Mouse (Mus musculus): ENCODE measurements around the gene Sox6. TPM values are rescaled to one million over a fixed set of nuclear protein-coding genes. Genes with fewer than 3 reads are reported as not detected.

Sox6 gene
- total RNA-seq, 2 experiments from 2014 or later, result 27.1 to 32.5 TPM

DNA sequence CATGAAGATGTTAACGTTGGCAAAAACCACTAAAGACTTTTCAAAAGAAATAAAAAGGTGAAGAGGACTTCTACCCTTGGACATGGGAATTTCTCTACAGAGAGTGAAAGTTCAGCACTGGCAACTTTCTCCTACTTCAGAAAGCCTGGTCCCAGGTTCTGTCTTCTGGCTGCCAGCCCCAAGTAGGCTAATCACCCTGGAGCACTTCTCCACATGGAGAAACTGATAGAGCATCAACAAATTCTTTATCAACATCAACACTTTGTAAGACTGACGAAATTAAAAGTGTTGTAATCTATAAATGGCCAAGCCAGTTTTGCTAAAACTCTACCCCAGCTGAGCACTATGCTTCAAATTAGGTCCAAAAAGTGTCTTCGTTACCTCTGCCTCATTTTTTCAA lies 193.7 kb downstream of the Sox6 start:
- intact Hi-C loops (cut with DNase I), result loop anchor here (5.0 kb wide), 1 partner anchor 187 kb away; no protein-coding TSS in a partner anchor
- DNase-seq, result no peak

DNA sequence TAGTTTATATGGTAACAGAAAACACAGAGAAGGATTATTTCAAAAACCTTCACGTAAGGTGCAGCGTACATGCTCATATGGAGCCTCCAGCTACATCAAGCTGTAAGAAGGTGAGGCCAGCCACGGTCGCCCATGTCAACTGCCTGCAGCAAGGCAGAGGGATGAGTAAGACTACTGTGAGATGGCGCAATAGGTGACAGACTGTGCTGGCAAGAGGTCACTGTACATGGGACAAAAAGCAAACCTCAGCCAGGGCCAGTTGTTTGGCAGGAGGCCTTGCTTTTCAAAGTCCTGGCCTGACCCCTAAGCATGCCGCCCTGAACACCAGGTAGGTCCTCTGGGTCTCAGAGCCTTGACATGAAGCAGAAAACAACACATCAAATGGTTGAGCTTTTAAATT lies 194.2 kb downstream of the Sox6 start:
- intact Hi-C loops (cut with DNase I), result no loop called here
- peak; percentile 50 to 71 for DNase-seq

DNA sequence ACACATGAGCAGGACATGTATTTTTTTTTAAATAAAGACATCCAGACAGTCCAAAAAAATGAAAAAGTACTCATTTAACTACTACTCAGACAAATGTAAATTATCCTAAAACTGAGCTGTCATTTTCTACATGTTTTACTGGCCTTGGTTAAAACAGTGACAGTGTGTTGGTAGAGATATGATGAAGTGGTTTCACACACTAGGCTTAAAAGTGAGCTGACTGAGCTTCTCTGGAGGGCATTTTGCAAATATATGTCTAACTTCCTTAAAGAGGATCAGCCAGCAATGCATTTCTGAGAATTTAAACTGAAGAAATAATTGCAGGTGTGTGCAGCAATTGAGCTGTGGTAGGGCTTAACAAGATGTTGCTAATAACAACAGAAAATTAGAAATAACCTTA lies 196.3 kb downstream of the Sox6 start:
- intact Hi-C loops (cut with DNase I), result no loop called here
- no peak for DNase-seq

DNA sequence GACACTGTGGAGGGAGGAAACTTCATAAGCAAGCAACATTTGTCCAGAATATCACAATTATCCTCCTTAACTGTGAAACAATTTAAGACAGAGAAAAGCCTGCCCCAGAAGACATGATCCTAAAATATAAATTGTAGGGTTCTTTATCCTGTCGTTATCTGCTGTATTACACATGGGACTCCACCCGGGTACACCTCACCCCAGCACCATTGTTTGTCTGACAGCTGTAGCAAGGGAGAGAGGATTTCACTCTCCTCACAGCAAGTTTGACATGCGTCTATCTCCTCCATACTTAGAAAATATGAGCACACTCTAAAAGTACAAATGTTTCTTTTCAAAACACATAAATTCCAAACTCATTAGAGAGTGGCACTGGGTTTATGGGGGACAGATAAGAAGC lies 198.0 kb downstream of the Sox6 start:
- intact Hi-C loops (cut with DNase I), result no loop called here
- DNase-seq, result no peak

DNA sequence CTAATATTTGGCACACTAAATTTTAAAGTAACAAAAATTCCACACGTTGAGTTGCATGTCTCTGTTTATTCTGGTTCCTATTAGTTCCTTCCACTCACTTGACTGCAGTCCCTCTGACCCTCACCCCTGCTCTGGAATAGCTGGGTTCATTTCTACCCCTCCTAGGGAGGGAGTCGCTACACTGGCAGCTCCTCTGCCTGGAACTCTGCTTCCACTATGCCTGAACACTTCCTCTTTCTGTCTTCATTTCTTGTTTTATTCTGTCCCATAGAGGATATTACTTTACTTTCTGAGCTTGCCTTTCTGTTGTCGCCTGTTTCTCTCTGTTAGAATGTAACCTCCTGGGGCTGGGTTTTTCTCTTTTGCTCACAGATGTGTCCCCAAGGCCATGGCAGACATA lies 203.6 kb downstream of the Sox6 start:
- intact Hi-C loops (cut with DNase I), result no loop called here
- DNase-seq, result no peak

GRCm38 (mm10) chr7:115833701-115834100 lies 204.9 kb downstream of the Sox6 start:
- intact Hi-C loops (cut with DNase I), result loop anchor here (5.0 kb wide), 1 partner anchor 199 kb away; no protein-coding TSS in a partner anchor
- no peak for DNase-seq

DNA sequence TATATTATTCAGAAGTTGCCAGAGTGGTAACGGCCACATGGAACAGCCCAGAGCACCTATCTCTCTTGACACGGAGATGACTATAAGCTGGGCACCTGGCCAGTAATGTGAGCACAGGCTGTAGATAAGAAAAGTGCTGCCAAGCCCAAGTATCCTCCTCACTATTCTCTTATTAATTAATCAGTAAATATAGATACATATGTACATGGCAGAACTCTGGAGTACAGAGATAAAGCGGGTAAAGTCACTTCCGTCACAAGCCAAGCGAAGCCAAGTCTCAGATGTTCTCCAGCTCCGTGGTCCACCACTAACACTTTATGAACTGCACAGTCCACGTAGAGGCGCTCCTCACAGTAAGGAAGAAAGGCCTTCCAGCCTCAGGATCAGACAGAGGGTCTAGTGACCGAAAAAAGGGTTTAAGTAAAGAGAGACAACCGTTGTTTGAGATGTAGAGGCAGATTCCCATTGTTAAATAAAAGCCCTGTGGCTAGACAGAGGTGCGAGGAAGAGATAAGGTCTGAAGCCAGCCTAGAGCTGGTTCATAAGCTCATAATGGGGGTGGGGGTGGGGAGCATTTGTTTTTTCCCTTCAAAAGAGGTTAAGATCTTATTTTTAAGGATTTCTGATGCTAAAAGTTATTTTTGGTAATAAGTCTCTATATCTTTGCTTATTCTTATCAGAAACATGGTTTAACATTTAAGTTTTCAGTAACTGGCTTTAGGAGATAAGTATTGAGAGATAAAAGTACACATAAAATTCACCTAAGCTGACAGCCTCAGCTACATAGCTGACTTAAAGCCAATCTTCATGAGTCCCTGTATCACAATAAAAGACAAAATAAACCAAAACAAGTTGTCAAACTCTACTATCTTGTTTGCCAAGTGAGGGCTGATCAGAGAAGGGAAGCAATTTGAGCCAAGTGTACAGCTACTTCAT lies 207.4 kb downstream of the Sox6 start:
- intact Hi-C loops (cut with DNase I), result loop anchor here (5.0 kb wide), 1 partner anchor 201 kb away; no protein-coding TSS in a partner anchor
- peak in 1 of 2 experiments; percentile 22 for DNase-seq

GRCm38 (mm10) chr7:115830366-115830765 lies 208.2 kb downstream of the Sox6 start:
- intact Hi-C loops (cut with DNase I), result loop anchor here (5.0 kb wide), 1 partner anchor 202 kb away; no protein-coding TSS in a partner anchor

DNA sequence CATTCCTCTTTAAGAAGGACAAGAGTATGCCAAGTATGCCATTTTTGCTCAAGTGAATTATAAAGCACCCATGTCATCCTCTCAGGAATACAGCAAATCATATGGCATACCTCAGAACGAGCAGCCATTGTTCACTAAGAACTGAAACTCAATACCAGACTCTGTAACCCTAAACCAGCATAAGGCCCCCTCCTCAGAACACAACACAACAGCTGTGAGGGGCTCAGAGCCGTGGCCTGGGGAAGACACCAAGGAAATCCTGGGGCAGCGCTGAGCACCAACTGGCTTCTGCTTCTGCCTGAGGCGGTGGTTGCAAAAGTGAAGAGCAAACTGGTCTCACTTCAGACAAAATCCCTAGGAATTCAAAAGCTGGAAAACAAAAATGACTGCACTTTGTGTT lies 208.8 kb downstream of the Sox6 start:
- intact Hi-C loops (cut with DNase I), result loop anchor here (5.0 kb wide), 1 partner anchor 203 kb away; no protein-coding TSS in a partner anchor
- DNase-seq, result no peak

More at GRCm38 (mm10) chr7:115830366-115830765, 208.2 kb downstream of the Sox6 start:
- no peak for DNase-seq

DNA sequence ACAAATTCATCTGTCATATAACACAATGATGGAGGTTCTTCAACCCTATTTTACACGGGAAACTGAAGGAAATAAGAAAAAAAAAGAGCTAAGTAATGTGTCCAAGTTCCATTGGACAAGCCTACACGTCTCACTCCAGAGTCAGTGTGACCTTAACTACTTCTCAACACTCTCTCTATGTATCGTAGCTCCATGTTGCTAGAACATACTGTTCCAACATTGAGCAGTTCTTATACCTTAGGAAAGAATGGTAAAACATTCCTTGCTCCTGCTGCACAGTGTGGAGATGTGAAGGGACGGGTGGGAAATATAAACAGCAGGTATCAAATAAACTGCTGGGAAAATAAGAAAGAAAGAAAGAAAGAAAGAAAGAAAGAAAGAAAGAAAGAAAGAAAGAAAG lies 209.3 kb downstream of the Sox6 start:
- intact Hi-C loops (cut with DNase I), result no loop called here

DNA sequence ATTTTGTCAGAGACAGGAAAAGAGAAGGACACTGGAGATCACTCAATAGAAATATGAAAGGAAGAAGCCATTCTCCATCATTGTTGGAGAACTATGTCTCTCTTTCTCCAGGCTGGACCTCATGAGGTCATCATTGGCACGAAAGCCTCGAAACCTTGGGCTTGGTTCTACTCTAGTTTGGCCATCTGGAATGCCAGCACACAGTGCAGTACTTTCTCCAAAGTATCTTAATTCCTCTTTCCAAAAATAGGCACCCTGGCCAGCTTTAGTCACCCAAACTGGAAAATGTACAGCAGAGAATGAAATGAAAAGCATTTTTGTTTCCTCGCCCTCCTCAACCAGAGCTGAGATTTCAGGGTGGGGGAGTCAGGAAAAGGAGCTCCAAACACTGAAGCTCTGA lies 213.3 kb downstream of the Sox6 start:
- peak; percentile 9 to 48 for DNase-seq
- intact Hi-C loops (cut with DNase I), result no loop called here

More for the DNA sequence above, 209.3 kb downstream of the Sox6 start:
- DNase-seq, result no peak

DNA sequence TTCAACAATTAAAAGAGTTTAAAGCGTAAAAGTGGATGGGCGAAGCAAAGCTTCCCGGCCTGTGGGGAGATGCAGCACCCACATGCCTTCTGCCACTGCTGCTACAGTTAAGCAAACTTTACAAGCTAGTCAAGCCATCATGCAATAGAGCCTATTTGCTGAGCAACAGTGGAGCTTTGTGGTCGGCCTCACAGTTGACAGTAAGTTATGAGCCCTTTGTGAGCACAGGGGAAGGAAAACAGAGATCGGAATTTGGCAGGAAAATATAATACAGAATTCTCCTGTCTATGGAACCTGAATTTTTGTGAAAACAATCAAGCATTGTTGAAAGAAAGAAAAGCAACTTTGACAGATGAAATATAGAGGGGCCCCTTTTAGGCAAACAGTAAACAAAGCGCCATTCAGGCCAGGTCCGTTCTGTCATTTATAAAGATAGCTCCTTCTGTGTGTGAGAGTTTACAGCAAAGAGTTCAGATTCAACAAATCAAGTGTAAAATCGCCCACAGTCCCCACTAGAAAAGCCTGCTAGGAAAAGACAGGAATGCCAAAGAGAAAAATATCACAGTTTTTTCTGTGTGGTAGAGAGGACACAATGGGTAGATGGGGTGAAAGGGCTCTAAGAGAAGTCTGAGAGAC lies 213.9 kb downstream of the Sox6 start:
- DNase-seq, result no peak
- intact Hi-C loops (cut with DNase I), result no loop called here

DNA sequence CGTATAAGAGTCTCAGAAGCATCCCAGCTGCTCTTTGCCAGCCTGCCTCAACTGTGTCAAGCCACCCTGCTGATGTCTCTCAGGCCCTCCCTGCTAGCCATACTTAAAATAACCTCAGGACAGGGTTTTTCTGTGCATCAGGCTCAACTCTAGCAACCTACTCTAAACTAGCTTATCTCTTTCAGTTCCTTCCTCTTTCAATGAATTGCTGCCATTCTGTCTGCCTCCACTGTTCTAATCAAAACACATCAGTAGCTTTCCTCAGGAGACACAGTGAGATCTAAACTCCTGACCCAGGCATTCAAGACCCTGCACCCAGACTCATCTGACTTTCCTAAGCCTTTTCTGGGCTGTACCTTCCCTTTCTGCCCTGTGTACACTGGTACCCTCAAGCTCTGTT lies 219.5 kb downstream of the Sox6 start:
- no peak for DNase-seq
- intact Hi-C loops (cut with DNase I), result no loop called here

DNA sequence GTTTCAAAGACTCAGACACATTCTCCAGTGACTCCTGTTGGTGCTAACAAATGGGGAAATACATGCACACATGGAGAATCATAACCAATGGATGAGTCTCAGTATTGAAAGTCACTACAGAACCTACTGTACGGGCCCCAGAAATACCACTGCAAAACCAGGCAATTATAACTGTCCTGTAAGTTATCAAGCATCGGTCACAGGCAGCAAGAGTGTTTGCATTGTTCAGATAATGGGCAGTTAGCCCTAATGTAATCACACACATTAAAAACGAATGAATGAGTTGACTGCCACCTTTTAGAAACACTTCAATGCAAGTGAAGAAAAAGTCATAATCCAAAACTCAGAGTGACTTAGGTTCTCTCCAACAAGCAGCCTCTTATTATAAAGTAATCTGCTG lies 235.3 kb downstream of the Sox6 start:
- no peak for DNase-seq
- intact Hi-C loops (cut with DNase I), result no loop called here

DNA sequence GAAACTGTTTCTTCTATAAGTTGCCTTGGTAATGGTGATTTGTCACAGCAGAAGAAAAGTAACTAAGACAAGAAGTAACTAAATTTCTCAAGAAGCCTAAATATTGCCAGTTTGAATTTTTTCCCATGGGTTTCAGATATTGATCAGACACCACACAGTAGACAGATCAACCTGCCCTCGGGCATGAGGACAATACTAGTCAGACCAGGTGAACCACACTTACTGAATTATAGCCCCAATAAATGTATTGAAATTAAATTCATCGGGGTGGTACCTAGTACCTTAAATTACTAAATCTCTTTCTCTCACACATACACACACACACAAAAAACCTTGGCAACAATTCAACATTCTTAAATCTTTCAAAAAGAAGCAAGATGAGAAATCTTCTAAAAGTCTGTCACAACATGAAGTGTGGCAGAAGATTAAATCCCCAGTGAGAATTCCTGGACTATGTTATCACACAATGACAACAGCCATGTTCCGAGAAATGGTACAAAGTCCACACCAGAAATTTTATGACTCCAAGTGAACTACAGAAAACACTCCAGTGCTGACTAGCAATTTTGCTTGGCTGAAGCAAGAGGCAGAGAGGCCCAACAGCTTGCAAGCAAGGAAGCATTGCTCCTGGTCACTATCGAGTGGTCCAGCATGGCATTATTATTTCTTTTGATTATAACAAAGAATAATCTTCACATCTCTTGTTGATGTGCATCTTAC lies 244.3 kb downstream of the Sox6 start:
- no peak for DNase-seq
- intact Hi-C loops (cut with DNase I), result no loop called here

DNA sequence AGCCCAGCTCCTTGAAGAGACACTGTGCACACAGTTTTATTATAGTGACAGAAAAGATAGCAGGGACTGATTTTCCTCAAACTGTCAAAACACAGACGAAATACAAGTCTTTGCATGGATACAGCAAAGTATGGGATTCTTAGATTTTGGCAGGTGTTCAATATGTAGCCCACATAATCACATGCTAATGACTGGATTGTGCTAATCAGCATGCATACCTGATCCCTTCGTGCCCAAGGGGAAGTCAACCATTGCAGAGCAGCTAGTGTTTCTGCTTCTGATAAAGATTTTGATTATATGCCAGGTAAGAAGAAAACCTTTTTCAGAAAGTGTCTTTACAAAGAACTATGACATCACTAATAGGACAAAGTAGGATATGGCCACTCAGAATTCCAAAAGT lies 245.8 kb downstream of the Sox6 start:
- intact Hi-C loops (cut with DNase I), result no loop called here
- no peak for DNase-seq

DNA sequence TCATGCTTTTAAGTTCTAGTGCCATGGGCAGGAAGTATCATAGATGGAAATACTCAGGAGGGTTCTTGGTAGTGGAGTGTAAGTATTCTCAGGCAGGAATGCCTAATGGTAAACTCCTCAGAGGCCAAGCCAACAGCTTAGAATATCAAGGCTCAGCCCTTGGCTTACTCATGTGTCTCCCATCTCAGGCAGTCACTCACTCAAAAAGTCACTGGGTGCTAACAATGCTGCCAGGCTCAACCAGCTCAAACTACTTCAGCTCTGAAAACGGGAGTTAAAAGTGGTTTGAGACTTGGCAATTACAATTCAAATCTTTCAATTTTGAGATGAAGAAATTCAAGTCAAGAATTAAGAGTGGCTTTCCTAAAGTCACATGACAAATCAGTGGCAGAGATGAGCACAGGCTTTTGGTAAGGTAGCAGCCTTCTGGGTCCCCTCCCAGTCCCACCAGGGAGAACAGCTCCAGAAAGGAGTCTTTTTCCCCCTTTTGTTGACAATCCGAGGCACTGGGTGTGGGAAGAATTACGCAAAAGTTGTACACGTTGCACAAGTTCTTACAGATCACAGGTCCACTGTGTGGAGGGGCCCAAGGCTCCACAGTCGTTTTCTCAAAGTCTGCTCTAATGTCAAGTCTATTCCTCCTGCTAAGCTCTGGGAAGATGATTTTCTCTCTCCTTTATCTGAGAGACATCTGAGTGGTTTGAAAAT lies 249.3 kb downstream of the Sox6 start:
- no peak for DNase-seq
- intact Hi-C loops (cut with DNase I), result no loop called here

DNA sequence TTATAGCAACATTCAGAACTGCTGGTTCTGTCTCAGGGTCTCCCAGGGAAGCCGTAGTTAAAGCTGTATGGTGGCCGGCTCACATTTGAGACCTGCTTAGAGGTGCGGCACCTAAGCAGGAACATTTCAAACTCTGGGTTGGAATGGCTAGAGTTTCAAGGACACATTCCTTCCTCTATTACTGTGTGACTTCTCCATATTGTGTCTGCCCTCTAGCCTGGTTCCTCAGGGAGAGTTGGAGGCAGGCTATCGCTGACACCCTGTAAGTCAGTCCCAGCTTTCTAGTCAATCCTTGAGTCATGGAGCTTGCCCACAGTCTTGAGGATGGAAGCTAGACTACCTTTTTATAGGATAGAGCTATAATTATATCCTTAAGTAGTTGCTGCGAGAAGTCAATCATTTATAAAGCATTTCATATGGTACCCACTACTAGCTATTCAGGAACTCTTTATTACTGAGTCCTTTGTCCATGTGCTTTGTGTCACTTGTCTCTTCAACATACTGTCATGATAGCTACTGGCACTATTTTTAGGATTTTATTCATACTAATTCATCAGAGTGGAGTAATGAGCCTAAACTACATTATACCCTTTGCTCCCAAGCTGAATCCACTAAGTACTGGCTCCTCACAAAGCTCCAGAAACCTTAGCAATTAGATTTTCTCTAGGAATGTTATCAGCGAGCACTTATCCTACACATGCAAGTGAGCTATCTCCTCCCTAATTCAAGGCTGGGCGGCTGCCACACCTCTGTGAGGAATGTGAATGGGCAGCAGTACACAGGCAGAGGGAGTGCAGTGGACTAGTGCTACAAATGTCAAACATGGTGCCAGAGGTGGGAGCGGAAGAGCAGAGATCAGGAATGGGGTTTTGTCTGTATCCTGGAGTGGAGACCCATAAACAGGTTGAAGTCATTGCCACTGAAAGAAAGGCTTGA lies 254.3 kb downstream of the Sox6 start:
- DNase-seq, result peak in 1 of 2 experiments; percentile 21
- intact Hi-C loops (cut with DNase I), result no loop called here

DNA sequence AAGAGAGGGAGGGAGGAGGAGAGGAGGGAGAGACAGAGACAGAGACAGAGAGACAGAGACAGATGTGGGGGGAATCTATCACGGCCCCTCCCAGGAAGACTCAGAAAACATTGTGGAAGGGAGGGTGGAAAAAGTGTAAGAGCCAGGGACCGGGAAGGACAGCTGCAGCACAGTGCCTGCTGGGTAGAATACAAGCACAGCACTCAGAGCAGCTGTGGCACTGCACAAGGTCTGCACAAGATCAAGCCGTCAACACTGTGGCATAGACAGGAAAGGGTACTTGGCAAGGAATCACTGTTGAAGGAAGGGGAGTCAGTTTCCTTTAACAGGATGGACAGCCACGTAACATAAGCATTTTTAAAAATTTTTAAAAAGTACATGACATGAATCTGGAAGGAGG lies 258.4 kb downstream of the Sox6 start:
- intact Hi-C loops (cut with DNase I), result no loop called here
- DNase-seq, result no peak
